Mouse (Mus musculus): Measurements from ENCODE around the gene Mtcp1. TPM values are rescaled to one million over a fixed set of nuclear protein-coding genes. Genes with fewer than 3 reads are reported as not detected.
A peak's percentile ranks its signal among the peaks of the same experiment; 100 is the strongest.

The Mtcp1 gene
- 13.6 and 15.8 TPM in 2 replicates for polyA plus RNA-seq (2014; fragmentation: Nextera tagmentation; extraction: Ambion mirVana)

DNA sequence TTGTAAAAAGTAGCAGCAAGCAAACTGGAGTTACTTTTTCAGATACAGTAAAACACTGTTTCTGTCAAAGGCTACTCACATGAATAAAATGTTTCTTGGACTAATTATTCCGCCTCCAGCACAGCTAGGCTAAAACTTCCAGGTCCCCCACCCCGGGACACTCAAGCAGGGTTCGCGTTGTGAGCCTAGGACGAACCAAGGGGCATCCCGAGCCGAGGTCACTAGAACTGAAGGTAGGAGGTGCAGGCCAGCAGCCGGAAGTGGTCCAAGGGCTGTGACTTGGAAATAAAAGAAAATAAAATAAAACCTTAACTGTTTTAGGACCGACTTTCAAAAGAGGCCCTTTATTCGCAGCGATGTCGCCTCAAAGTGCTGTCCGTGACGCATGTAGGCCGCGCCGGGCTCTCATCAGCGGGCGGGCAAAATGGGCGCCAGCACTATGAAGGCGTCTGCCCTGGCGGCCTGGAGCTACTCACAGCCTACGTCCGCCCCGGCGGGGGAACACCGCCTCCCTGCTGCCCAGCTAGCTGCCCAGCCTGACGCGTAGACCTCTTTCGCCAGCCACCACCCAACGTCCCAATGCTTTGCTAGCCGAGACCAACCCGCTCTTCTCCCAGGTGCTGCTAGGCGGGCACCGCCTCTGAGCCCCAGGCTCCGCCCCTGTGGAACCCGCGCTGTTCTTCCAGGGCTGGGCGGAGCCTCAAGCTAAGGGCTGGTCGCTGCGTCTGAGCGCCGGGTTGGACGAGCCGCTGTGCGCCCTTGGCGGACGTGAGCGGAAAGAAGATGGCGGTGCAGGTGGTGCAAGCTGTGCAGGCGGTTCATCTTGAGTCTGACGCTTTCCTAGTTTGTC lies at the start of gene Mtcp1, which contains the start of the genes Cmc4 and Brcc3:
TSS of gene Mtcp1 (minus strand) at position 653 of the 850 bp plus-strand sequence.
TSS of gene Cmc4 (minus strand) at position 649 of the 850 bp plus-strand sequence.
TSS of gene Brcc3 (plus strand) at position 693 of the 850 bp plus-strand sequence.
- peak; percentile 100 for ATAC-seq (ENCODE audit: insufficient number of reproducible peaks, insufficient read depth, low FRiP score, low read depth)
- 16% methylated on average over 52 of the region's 52 CpGs for WGBS
- Histone ChIP-seq H3K27me3 (ENCODE audit: control insufficient read depth, insufficient read depth, low read length) (no peaks in the 10 kb centered on the region), H3K27ac (ENCODE audit: low read length) (peak within 1 kb of the TSS; percentile 84), H3K36me3 (ENCODE audit: control insufficient read depth, insufficient read depth, low read length) (no peaks in the 10 kb centered on the region), H3K4me2 (replicated peaks; ENCODE audit: low read depth, low read length) (peak within 1 kb of the TSS; percentile 44), H3K9me3 (ENCODE audit: control insufficient read depth, low read depth, low read length) (no peaks in the 10 kb centered on the region), H3K4me3 (ENCODE audit: low read depth, low read length) (peak within 1 kb of the TSS; percentile 46), H3K9ac (replicated peaks; ENCODE audit: low read depth, low read length) (peak within 1 kb of the TSS; percentile 57), H3K4me1 (ENCODE audit: control insufficient read depth, insufficient read depth, low read length) (no peaks in the 10 kb centered on the region)

DNA sequence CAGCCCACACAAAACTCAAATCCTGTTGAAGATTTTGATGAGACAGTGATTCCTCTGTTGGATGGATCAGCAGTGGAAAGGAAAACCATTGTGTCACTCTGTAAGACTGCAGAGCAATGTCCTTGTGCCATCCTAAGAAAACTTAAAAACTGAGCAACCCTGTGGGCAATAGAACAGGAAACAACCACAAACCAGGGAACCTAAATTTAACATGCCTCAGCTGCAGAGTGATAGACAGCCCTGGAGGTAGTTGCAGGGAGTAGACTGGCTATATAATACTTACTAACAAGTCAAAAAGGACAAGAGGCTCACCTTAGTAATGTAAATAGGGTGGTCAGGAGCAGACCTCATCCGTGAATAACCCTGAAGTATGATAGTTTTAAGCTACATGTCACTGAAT lies 38.2 kb upstream of the Mtcp1 start:
- no peaks in the 10 kb centered on the region for H3K9me3 ChIP-seq (ENCODE audit: control insufficient read depth, low read depth, low read length)
- no peak overlapping the region for H3K9ac ChIP-seq (replicated peaks; ENCODE audit: low read depth, low read length)
- H3K4me1 ChIP-seq (ENCODE audit: control insufficient read depth, insufficient read depth, low read length) = no peaks in the 10 kb centered on the region
- no peak overlapping the region for H3K4me2 ChIP-seq (replicated peaks; ENCODE audit: low read depth, low read length)
- no peaks in the 10 kb centered on the region for H3K36me3 ChIP-seq (ENCODE audit: control insufficient read depth, insufficient read depth, low read length)
- H3K27me3 ChIP-seq (ENCODE audit: control insufficient read depth, insufficient read depth, low read length) = no peaks in the 10 kb centered on the region
- no peak overlapping the region for H3K4me3 ChIP-seq (ENCODE audit: low read depth, low read length)
- no peak overlapping the region for H3K27ac ChIP-seq (ENCODE audit: low read length)
- WGBS = 76% methylated on average over 1 of the region's 1 CpGs
- no peak for ATAC-seq (ENCODE audit: insufficient number of reproducible peaks, insufficient read depth, low FRiP score, low read depth)

DNA sequence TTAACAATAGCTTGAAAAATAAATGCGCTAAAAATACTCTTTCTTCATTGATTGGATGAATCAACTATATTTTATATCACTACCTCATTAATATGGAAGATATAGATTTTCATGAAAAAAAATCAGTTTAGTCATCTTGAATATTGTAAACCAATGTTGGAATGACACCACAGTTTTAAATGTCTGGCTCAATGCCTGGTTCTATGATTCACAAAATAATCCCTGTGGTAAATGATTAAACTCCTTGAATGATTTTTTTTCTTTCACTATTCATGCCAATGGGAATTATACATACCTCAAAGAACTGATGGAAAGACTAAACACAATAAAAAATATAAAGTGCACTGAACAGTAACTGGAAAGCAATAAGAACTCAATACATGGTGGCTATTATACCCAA lies 6.7 kb downstream of the Mtcp1 start:
- Histone ChIP-seq H3K4me2 (replicated peaks; ENCODE audit: low read depth, low read length) (no peak overlapping the region), H3K9me3 (ENCODE audit: control insufficient read depth, low read depth, low read length) (no peaks in the 10 kb centered on the region), H3K4me1 (ENCODE audit: control insufficient read depth, insufficient read depth, low read length) (no peaks in the 10 kb centered on the region), H3K27me3 (ENCODE audit: control insufficient read depth, insufficient read depth, low read length) (no peaks in the 10 kb centered on the region), H3K9ac (replicated peaks; ENCODE audit: low read depth, low read length) (no peak overlapping the region), H3K36me3 (ENCODE audit: control insufficient read depth, insufficient read depth, low read length) (no peaks in the 10 kb centered on the region), H3K4me3 (ENCODE audit: low read depth, low read length) (no peak overlapping the region), H3K27ac (ENCODE audit: low read length) (no peak overlapping the region)
- 89% methylated on average over 1 of the region's 1 CpGs for WGBS
- ATAC-seq (ENCODE audit: insufficient number of reproducible peaks, insufficient read depth, low FRiP score, low read depth) = no peak

DNA sequence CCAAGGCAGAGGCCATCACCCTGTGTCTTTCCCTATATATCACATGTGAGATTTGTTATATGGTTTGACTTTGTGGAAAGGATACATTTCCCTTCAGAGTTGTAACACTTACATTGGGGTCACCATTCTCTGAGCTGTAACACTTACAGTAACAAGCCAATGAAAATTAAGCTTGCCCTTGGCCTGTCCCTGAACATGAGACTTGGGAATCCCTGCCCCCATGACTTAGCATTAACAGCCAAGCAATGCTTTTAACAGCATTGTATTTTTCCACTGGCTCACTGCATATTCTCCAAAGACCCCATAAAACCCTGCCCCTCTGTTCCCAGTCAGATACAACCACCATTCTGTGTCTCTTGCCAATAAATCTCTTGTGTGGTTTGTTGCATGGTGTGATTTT lies 13.0 kb downstream of the Mtcp1 start:
- H3K9ac ChIP-seq (replicated peaks; ENCODE audit: low read depth, low read length) = no peak overlapping the region

DNA sequence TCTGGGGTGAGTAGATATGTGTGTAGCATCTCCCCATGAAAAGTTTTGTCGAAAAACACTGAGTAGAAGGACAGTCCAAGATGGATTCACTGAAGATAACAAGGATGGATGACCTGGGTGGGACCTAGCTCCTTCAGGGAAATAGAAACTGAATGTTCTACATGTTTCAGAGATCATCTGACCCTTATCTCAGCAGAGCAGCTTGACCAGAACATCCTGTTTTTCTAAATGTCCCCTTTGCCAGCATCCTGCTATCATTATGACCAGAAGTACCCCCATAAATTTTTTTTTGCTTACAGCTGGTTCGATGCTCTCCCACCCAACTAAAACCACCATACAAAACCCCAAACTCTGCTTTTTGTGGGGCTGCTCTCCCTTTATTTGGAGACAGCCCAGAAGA lies 13.7 kb downstream of the Mtcp1 start:
- 65% methylated on average over 2 of the region's 2 CpGs for WGBS
- H3K27ac ChIP-seq (ENCODE audit: low read length) = no peak overlapping the region
- no peak overlapping the region for H3K9ac ChIP-seq (replicated peaks; ENCODE audit: low read depth, low read length)
- H3K4me1 ChIP-seq (ENCODE audit: control insufficient read depth, insufficient read depth, low read length) = no peaks in the 10 kb centered on the region
- H3K36me3 ChIP-seq (ENCODE audit: control insufficient read depth, insufficient read depth, low read length) = no peaks in the 10 kb centered on the region
- H3K4me2 ChIP-seq (replicated peaks; ENCODE audit: low read depth, low read length) = no peak overlapping the region
- no peak overlapping the region for H3K4me3 ChIP-seq (ENCODE audit: low read depth, low read length)
- H3K27me3 ChIP-seq (ENCODE audit: control insufficient read depth, insufficient read depth, low read length) = no peaks in the 10 kb centered on the region
- no peaks in the 10 kb centered on the region for H3K9me3 ChIP-seq (ENCODE audit: control insufficient read depth, low read depth, low read length)
- ATAC-seq (ENCODE audit: insufficient number of reproducible peaks, insufficient read depth, low FRiP score, low read depth) = no peak

More for the DNA sequence above, 13.0 kb downstream of the Mtcp1 start:
- ATAC-seq (ENCODE audit: insufficient number of reproducible peaks, insufficient read depth, low FRiP score, low read depth) = no peak
- Histone ChIP-seq H3K27me3 (ENCODE audit: control insufficient read depth, insufficient read depth, low read length) (no peaks in the 10 kb centered on the region), H3K9me3 (ENCODE audit: control insufficient read depth, low read depth, low read length) (no peaks in the 10 kb centered on the region), H3K4me2 (replicated peaks; ENCODE audit: low read depth, low read length) (no peak overlapping the region), H3K4me1 (ENCODE audit: control insufficient read depth, insufficient read depth, low read length) (no peaks in the 10 kb centered on the region), H3K27ac (ENCODE audit: low read length) (no peak overlapping the region), H3K4me3 (ENCODE audit: low read depth, low read length) (no peak overlapping the region), H3K36me3 (ENCODE audit: control insufficient read depth, insufficient read depth, low read length) (no peaks in the 10 kb centered on the region)

DNA sequence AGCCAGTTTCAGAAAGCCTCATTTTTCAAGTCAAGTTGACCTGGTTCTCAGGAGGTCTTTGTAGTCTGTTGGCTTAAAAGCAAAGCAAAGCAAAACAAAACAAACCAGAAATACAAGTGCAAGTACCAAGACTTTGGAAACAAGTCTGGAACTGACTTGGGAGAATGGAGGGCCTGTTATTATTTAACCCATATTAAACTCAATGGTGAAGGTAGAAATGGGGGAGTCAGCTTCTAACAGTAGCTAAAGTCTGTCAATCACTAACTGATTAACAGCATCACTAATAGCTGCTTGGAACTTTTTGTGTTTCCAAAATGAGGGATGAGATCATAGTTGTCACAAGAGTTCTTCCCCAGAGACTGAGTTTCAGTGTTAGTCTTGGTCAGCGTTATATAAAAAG lies 16.9 kb downstream of the Mtcp1 start:
- Histone ChIP-seq H3K9ac (replicated peaks; ENCODE audit: low read depth, low read length) (no peak overlapping the region), H3K4me3 (ENCODE audit: low read depth, low read length) (no peak overlapping the region), H3K9me3 (ENCODE audit: control insufficient read depth, low read depth, low read length) (no peaks in the 10 kb centered on the region), H3K27me3 (ENCODE audit: control insufficient read depth, insufficient read depth, low read length) (no peaks in the 10 kb centered on the region), H3K4me1 (ENCODE audit: control insufficient read depth, insufficient read depth, low read length) (no peaks in the 10 kb centered on the region), H3K36me3 (ENCODE audit: control insufficient read depth, insufficient read depth, low read length) (no peaks in the 10 kb centered on the region), H3K27ac (ENCODE audit: low read length) (no peak overlapping the region), H3K4me2 (replicated peaks; ENCODE audit: low read depth, low read length) (no peak overlapping the region)
- 76% methylated on average over 1 of the region's 1 CpGs for WGBS
- ATAC-seq (ENCODE audit: insufficient number of reproducible peaks, insufficient read depth, low FRiP score, low read depth) = no peak

DNA sequence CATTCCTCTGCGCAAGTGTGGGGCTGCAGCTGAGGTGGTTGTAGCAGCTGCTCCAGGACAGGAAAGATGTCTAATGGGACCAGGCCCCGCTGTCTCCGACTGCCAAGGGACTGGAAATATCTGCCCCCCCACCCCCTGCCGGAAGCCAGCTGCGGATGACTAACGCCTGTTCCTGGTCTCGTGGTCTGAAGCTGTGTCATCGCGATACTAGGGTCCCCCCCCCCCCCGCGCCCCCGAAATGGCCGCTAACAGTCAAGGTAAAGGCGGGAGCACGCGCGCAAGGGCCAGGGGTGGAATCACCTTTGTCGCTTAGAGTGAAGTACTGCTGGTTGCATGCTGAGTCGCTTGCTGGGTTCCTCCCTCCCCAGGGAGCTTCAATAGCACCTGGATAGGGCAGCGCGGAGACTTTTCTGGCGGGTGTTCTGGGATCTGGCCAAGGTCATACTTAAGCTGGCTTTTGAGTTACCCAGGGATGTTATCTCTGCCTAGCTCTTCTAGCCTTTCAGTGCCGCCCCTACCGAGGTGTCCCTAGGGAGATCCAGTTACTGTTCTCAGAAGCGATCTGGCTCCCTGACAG lies 34.1 kb downstream of the Mtcp1 start, which contains the start of the genes Fundc2 and F8:
TSS of gene Fundc2 (plus strand) at position 205 of the 577 bp plus-strand sequence.
TSS of gene F8 (minus strand) at position 421 of the 577 bp plus-strand sequence.
- WGBS = 20% methylated on average over 23 of the region's 25 CpGs
- ATAC-seq (ENCODE audit: insufficient number of reproducible peaks, insufficient read depth, low FRiP score, low read depth) = peak; percentile 97
- peak within 1 kb of the TSS; percentile 38 for H3K4me2 ChIP-seq (replicated peaks; ENCODE audit: low read depth, low read length)
- peak within 1 kb of the TSS; percentile 47 for H3K4me3 ChIP-seq (ENCODE audit: low read depth, low read length)
- no peaks in the 10 kb centered on the region for H3K4me1 ChIP-seq (ENCODE audit: control insufficient read depth, insufficient read depth, low read length)
- no peaks in the 10 kb centered on the region for H3K9me3 ChIP-seq (ENCODE audit: control insufficient read depth, low read depth, low read length)
- H3K36me3 ChIP-seq (ENCODE audit: control insufficient read depth, insufficient read depth, low read length) = no peaks in the 10 kb centered on the region
- peak within 1 kb of the TSS; percentile 75 for H3K27ac ChIP-seq (ENCODE audit: low read length)
- H3K9ac ChIP-seq (replicated peaks; ENCODE audit: low read depth, low read length) = peak within 1 kb of the TSS; percentile 52
- no peaks in the 10 kb centered on the region for H3K27me3 ChIP-seq (ENCODE audit: control insufficient read depth, insufficient read depth, low read length)

DNA sequence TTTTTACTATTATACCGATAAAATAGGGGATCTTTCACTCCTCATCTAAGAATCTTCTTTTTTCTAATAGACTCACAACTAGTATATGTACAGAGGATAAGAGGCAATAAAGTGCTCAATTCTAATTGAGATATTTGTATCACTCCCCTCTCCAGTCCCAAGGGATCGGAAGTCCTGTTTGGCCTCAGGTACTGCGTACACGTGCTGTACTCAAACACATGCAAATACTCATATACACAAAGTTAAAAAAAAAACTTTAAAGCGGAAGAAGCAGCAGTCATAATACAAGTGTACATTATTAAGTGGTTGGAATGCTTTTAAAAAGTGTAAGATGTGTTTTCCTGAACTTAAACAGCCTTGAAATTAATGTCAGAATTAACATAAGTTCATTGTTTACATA lies 34.7 kb downstream of the Mtcp1 start:
- Histone ChIP-seq H3K4me3 (ENCODE audit: low read depth, low read length) (peak overlapping the region; percentile 47; the same call in 1 of the 2 replicates), H3K27ac (ENCODE audit: low read length) (no peak overlapping the region), H3K9me3 (ENCODE audit: control insufficient read depth, low read depth, low read length) (no peaks in the 10 kb centered on the region), H3K4me1 (ENCODE audit: control insufficient read depth, insufficient read depth, low read length) (no peaks in the 10 kb centered on the region), H3K9ac (replicated peaks; ENCODE audit: low read depth, low read length) (no peak overlapping the region), H3K4me2 (replicated peaks; ENCODE audit: low read depth, low read length) (peak overlapping the region; percentile 33; the same call in 1 of the 2 replicates), H3K27me3 (ENCODE audit: control insufficient read depth, insufficient read depth, low read length) (no peaks in the 10 kb centered on the region), H3K36me3 (ENCODE audit: control insufficient read depth, insufficient read depth, low read length) (no peaks in the 10 kb centered on the region)
- peak; percentile 31; the same call in 1 of the 2 replicates for ATAC-seq (ENCODE audit: insufficient number of reproducible peaks, insufficient read depth, low FRiP score, low read depth)
- WGBS = 62% methylated on average over 5 of the region's 5 CpGs

All from stomach, embryonic 14.5 days (tissue).